Mouse (Mus musculus) cortical plate, adult 2 months (tissue): ENCODE measurements around the gene Trpv2. TPM values are rescaled to one million over a fixed set of nuclear protein-coding genes. Genes with fewer than 3 reads are reported as not detected.
"Not testable (repeated sequence)": the region's sequence is repeated elsewhere in the genome, so short reads cannot be mapped to it uniquely, and the experiment has no call there.

ENCODE experiments used
- H3K27ac ChIP-seq: fragments of 200-500 bp; 2 replicates; pipeline ENCODE4 v1.5.1; 2012; ENCODE audit warnings: low read length, control low read depth, inconsistent platforms; ENCODE audit not compliant: insufficient read depth
- H3K4me1 ChIP-seq: fragments of 200-500 bp; 2 replicates; pipeline ENCODE4 v1.6.1; 2011; ENCODE audit warnings: low read length; ENCODE audit not compliant: control insufficient read depth, insufficient read depth
- H3K4me3 ChIP-seq: fragments of 200-500 bp; 2 replicates; pipeline ENCODE4 v1.5.1; 2011; ENCODE audit warnings: mild to moderate bottlenecking, low read length, control low read depth; ENCODE audit not compliant: insufficient read depth
- CTCF ChIP-seq: fragments of 200-500 bp; IDR thresholded peaks from 2 replicates; pipeline ENCODE4 v1.5.1; 2011; ENCODE audit warnings: mild to moderate bottlenecking, control low read depth, low read length; ENCODE audit not compliant: insufficient read depth; ENCODE audit errors: extremely low read depth
- POLR2A ChIP-seq: fragments of 200-500 bp; IDR thresholded peaks from 2 replicates; pipeline ENCODE4 v1.6.1; 2011; ENCODE audit warnings: mild to moderate bottlenecking, low read length, control low read depth; ENCODE audit not compliant: insufficient read depth; ENCODE audit errors: extremely low read depth
- polyA plus RNA-seq: library from polyadenylated mRNA; depleted of rRNA; stranded (reverse); fragments of >200 nt; gene quantifications from 2 replicates; pipeline ENCODE4 v1.2.3, GENCODE M21; 2012; rRNA removed

Gene Trpv2
- polyA plus RNA-seq, 1 experiment = 23.4 TPM

DNA sequence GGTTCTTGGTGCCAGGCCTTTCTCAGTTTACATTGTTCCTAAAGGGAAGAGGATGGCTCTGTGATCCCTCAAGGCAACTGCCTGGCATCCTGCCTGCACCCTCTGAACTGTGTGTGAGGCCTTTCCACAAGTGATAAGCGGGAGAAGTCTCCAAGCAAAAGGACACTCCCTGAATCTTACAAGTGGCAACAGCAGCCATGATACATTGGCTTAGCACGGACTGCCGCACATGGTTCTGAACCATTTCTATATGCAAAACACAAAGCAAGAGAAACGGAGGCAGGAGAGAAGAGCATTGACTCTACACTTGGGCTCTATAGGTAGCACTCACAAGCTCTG lies 71.0 kb downstream of the Trpv2 start:
- no peak for TF ChIP-seq CTCF
- H3K27ac ChIP-seq = no peak overlapping the region
- no peak overlapping the region for H3K4me3 ChIP-seq
- peaks cover 13% of the 10 kb centered on the region for H3K4me1 ChIP-seq

- Histone ChIP-seq H3K27ac (0 out of 2 replicates have a peak overlapping the region, but pooled peaks have one; percentile 32), H3K4me3 (peak overlapping the region; percentile 29), H3K4me1 (peaks cover 13% of the 10 kb centered on the region)
- TF ChIP-seq POLR2A (no peak), CTCF (no peak)
Observed at GRCm38 (mm10) chr11:62645732-62646494, 71.6 kb downstream of the Trpv2 start.

GRCm38 (mm10) chr11:62646495-62646843 lies 72.2 kb downstream of the Trpv2 start:
- TF ChIP-seq POLR2A (no peak), CTCF (no peak)
- Histone ChIP-seq H3K27ac (0 out of 2 replicates have a peak overlapping the region, but pooled peaks have one; percentile 32), H3K4me1 (peaks cover 13% of the 10 kb centered on the region), H3K4me3 (peak overlapping the region; percentile 29)

GRCm38 (mm10) chr11:62646958-62647515 lies 72.8 kb downstream of the Trpv2 start:
- no peak for TF ChIP-seq POLR2A
- no peak for TF ChIP-seq CTCF
- Histone ChIP-seq H3K4me3 (peak overlapping the region; percentile 68), H3K27ac (no peak overlapping the region; the same call in 1 of the 2 replicates), H3K4me1 (peaks cover 13% of the 10 kb centered on the region)

DNA sequence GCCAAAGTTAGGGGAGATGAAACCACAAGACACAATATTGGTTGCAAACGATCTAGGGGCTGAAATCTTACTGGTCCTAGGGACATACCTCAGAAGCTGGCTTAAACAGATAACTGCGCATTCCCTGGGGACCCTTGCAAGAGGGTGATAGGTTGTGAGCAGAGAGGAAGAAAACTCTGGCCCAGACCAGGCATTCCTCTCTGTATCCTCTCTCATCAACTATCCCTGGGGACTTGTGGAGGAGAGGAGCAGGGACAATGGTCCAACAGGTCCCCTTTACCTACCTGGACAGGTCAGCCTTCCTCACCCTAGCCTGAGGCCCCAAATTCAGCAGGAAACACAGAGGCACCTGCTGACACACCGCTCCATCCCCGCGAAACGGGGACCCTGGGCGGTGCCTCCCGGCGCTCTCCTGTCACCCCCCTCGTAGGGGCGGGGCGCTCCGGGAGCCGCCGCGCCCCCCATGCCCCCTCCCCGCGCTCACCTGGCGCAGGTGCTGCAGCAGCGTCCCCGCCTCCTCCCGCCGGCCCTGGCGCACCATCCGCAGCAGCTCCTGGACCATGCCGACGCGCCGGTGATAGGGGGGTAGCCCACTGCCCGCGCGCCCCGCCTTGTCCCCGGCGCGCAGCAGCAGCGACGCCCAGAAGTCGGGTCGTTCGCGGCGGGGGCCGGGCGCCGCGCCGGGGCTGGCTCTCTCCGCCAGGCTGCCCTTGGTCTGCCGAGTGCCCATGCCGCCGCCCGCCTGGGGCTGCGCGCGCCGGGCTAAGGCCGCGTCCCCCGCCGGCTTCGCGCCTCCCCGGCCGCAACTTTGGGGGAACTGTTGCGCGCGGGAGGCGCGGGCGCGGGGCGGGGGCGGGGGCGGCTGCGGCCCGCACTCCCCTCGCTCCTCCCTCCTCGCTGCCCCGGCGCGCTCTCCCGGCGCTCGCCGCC lies 73.6 kb downstream of the Trpv2 start, which contains the start of gene Lrrc75a:
Gene Lrrc75a (minus strand): TSS at position 863 of the 930 bp plus-strand sequence.
- Histone ChIP-seq H3K4me1 (peaks cover 12% of the 10 kb centered on the region), H3K4me3 (peak within 1 kb of the TSS; percentile 68), H3K27ac (peak within 1 kb of the TSS; percentile 21; the same call in 1 of the 2 replicates)
- no peak for TF ChIP-seq POLR2A
- no peak for TF ChIP-seq CTCF

GRCm38 (mm10) chr11:62648591-62649391 lies 74.5 kb downstream of the Trpv2 start, which contains the start of gene Mmgt2:
Gene Mmgt2, plus strand, starts transcription at chr11:62648664.
- TF ChIP-seq POLR2A (no peak), CTCF (0 out of 2 replicates have a peak, but pooled peaks have one; percentile 28)
- Histone ChIP-seq H3K27ac (peak within 1 kb of the TSS; percentile 21; the same call in 1 of the 2 replicates), H3K4me3 (peak within 1 kb of the TSS; percentile 68), H3K4me1 (peaks cover 9% of the 10 kb centered on the region)

DNA sequence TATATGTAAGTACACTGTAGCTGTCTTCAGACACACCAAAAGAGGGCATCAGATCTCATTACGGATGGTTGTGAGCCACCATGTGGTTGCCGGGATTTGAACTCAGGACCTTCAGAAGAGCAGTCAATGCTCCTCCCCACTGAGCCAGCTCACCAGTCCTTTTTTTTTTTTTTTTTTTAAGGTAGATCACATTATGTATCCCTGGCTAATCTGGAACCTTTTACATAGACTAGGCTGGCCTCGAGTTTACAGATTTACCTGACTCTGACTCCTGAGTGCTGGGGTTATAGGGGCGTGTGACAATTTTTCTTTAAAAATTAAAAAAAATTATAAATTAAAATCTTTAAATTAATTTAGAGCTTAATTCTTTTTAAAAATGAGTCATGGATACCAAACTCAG lies 75.5 kb downstream of the Trpv2 start:
- not testable (repeated sequence) for H3K4me1 ChIP-seq, H3K27ac ChIP-seq, H3K4me3 ChIP-seq

Other genes starting within 250 kb of the Trpv2 start
- gene Pigl, start 116.0 kb upstream of the Trpv2 start, polyA plus RNA-seq = 8.9 and 9.1 TPM in 2 replicates
- 129 and 139 TPM in 2 replicates for gene Ncor1, start 115.9 kb upstream of the Trpv2 start, polyA plus RNA-seq
- gene Cenpv, start 35.2 kb upstream of the Trpv2 start, polyA plus RNA-seq = 57.3 and 65.1 TPM in 2 replicates
- gene Ubb, start 23.3 kb upstream of the Trpv2 start, polyA plus RNA-seq = 3,210 and 3,262 TPM in 2 replicates
- 19.7 and 22.1 TPM in 2 replicates for gene Lrrc75a, start 74.0 kb downstream of the Trpv2 start, polyA plus RNA-seq
- 36.2 and 39.3 TPM in 2 replicates for gene Mmgt2, start 74.2 kb downstream of the Trpv2 start, polyA plus RNA-seq
- gene Zfp287, start 157.4 kb downstream of the Trpv2 start, polyA plus RNA-seq = 13.2 and 13.6 TPM in 2 replicates
- not detected in 2 replicates for gene Gm10428, start 178.6 kb downstream of the Trpv2 start, polyA plus RNA-seq
- 19.6 and 22.4 TPM in 2 replicates for gene Zfp286, start 215.0 kb downstream of the Trpv2 start, polyA plus RNA-seq
- 1.6 TPM in 2 replicates for gene Trim16, start 245.7 kb downstream of the Trpv2 start, polyA plus RNA-seq